Mouse (Mus musculus) midbrain, embryonic 16.5 days (tissue): ENCODE data around the gene Ubr4. TPM values are rescaled to one million over a fixed set of nuclear protein-coding genes. Genes with fewer than 3 reads are reported as not detected.

Experiments used
- ATAC-seq: fragments of 200-750 bp; cut with Nextera tagmentation; 2 replicates; pipeline ENCODE4 v1.8.0; 2017; ENCODE audit warnings: moderate TSS enrichment
- H3K27ac ChIP-seq: fragments of 300-500 bp; sonication (generic); 2 replicates; pipeline ENCODE4 v1.5.1; 2014; ENCODE audit warnings: mild to moderate bottlenecking, low read length, mixed read lengths
- H3K27me3 ChIP-seq: fragments of 300-500 bp; sonication (generic); 2 replicates; pipeline ENCODE4 v1.6.1; 2014; ENCODE audit warnings: low read depth, low read length, mixed read lengths; ENCODE audit not compliant: control insufficient read depth, insufficient read depth
- H3K36me3 ChIP-seq: fragments of 300-500 bp; sonication (generic); 2 replicates; pipeline ENCODE4 v1.6.1; 2014; ENCODE audit warnings: mild to moderate bottlenecking, low read length, moderate library complexity, mixed read lengths; ENCODE audit not compliant: control insufficient read depth, insufficient read depth
- H3K4me1 ChIP-seq: fragments of 300-500 bp; sonication (generic); 2 replicates; pipeline ENCODE4 v1.6.1; 2014; ENCODE audit warnings: mild to moderate bottlenecking, low read length, mixed read lengths; ENCODE audit not compliant: control insufficient read depth, insufficient read depth
- H3K4me2 ChIP-seq: fragments of 300-500 bp; sonication (generic); 2 replicates; pipeline ENCODE4 v1.6.1; 2014; ENCODE audit warnings: mild to moderate bottlenecking, low read length, mixed read lengths
- H3K4me3 ChIP-seq: fragments of 300-500 bp; sonication (generic); 2 replicates; pipeline ENCODE4 v1.5.1; 2014; ENCODE audit warnings: low read depth, mild to moderate bottlenecking, low read length, moderate library complexity, mixed read lengths
- H3K9ac ChIP-seq: fragments of 300-500 bp; sonication (generic); 2 replicates; pipeline ENCODE4 v1.6.1; 2014; ENCODE audit warnings: low read depth, low read length, mixed read lengths
- H3K9me3 ChIP-seq: fragments of 300-500 bp; sonication (generic); replicated peaks from 2 replicates; pipeline ENCODE4 v1.6.1; 2014; ENCODE audit warnings: mild to moderate bottlenecking, low read length, mixed read lengths; ENCODE audit not compliant: control insufficient read depth, poor library complexity, severe bottlenecking
- WGBS: fragments of 180-500 bp; shearing (Covaris S2); extraction: QIAGEN DNeasy Blood & Tissue Kit; methylation state at CpG from one replicate; pipeline ENCODE4 v1.1.7; 2014; 5-methylcytosine and 5-hydroxymethylcytosine counted together
- polyA plus RNA-seq: library from polyadenylated mRNA; unstranded; fragments of >200 nt; fragmentation: Nextera tagmentation; extraction: Ambion mirVana; gene quantifications from 2 replicates; pipeline ENCODE4 v1.2.1, GENCODE M21; 2015

The Ubr4 gene
- polyA plus RNA-seq = 78.6 and 86.2 TPM in 2 replicates

- peak; percentile 96 for ATAC-seq
- Histone ChIP-seq H3K27me3 (no peaks in the 10 kb centered on the region), H3K4me3 (peak within 1 kb of the TSS; percentile 67), H3K4me2 (peak within 1 kb of the TSS; percentile 92), H3K9ac (peak within 1 kb of the TSS; percentile 84), H3K27ac (peak within 1 kb of the TSS; percentile 97), H3K4me1 (peaks cover 18% of the 10 kb centered on the region), H3K9me3 (no peaks in the 10 kb centered on the region), H3K36me3 (peaks cover 14% of the 10 kb centered on the region)
- under 1% methylated on average over 64 of the region's 64 CpGs for WGBS
Observed at GRCm38 (mm10) chr4:139351931-139352711, at the start of gene Ubr4, which contains the start of the genes Mrto4 and Emc1. Gene Ubr4 (plus strand): TSS chr4:139352609. Gene Mrto4 (minus strand): TSS chr4:139352576. Gene Emc1 (plus strand): TSS chr4:139352587.

GRCm38 (mm10) chr4:139305521-139305920, 46.9 kb upstream of the Ubr4 start:
- 93% methylated on average over 3 of the region's 3 CpGs for WGBS
- Histone ChIP-seq H3K4me3 (no peak overlapping the region), H3K9ac (no peak overlapping the region), H3K36me3 (peaks cover 18% of the 10 kb centered on the region), H3K9me3 (no peaks in the 10 kb centered on the region), H3K27ac (no peak overlapping the region), H3K27me3 (no peaks in the 10 kb centered on the region), H3K4me2 (no peak overlapping the region), H3K4me1 (peaks cover 9% of the 10 kb centered on the region)
- no peak for ATAC-seq

- Histone ChIP-seq H3K9me3 (no peaks in the 10 kb centered on the region), H3K27ac (no peak overlapping the region), H3K4me2 (no peak overlapping the region), H3K4me1 (peaks cover 18% of the 10 kb centered on the region), H3K36me3 (peaks cover 5% of the 10 kb centered on the region), H3K27me3 (no peaks in the 10 kb centered on the region), H3K9ac (no peak overlapping the region), H3K4me3 (no peak overlapping the region)
- ATAC-seq = no peak
- WGBS = 80% methylated on average over 5 of the region's 5 CpGs
Observed at GRCm38 (mm10) chr4:139307916-139308315, 44.5 kb upstream of the Ubr4 start.

- Histone ChIP-seq H3K27ac (no peak overlapping the region), H3K4me1 (peaks cover 18% of the 10 kb centered on the region), H3K4me3 (peak overlapping the region; percentile 93), H3K9ac (peak overlapping the region; percentile 93), H3K36me3 (peaks cover 4% of the 10 kb centered on the region), H3K4me2 (peak overlapping the region; percentile 68), H3K27me3 (no peaks in the 10 kb centered on the region), H3K9me3 (no peaks in the 10 kb centered on the region)
- no peak for ATAC-seq
- 29% methylated on average over 6 of the region's 6 CpGs for WGBS
Observed at GRCm38 (mm10) chr4:139309651-139310050, 42.8 kb upstream of the Ubr4 start.

- peak within 1 kb of the TSS; percentile 93 for H3K9ac ChIP-seq
- H3K4me2 ChIP-seq = peak within 1 kb of the TSS; percentile 68
Observed at GRCm38 (mm10) chr4:139310171-139310898, 42.1 kb upstream of the Ubr4 start, which contains the start of the genes Pqlc2 and Akr7a5. Gene Pqlc2 (minus strand): TSS chr4:139310708. Gene Akr7a5 (plus strand): TSS chr4:139310744.

GRCm38 (mm10) chr4:139310899-139311701, 41.3 kb upstream of the Ubr4 start:
- H3K9ac ChIP-seq = peak overlapping the region; percentile 91
- peak overlapping the region; percentile 77 for H3K27ac ChIP-seq
- H3K27me3 ChIP-seq = no peaks in the 10 kb centered on the region
- under 1% methylated on average over 53 of the region's 53 CpGs for WGBS
- no peak; the same call in 1 of the 2 replicates for ATAC-seq
- peak overlapping the region; percentile 93 for H3K4me3 ChIP-seq
- H3K36me3 ChIP-seq = 0 out of 2 replicates have a peak, but pooled peaks cover 2% of the 10 kb centered on the region
- H3K9me3 ChIP-seq = no peaks in the 10 kb centered on the region
- H3K4me2 ChIP-seq = peak overlapping the region; percentile 68
- H3K4me1 ChIP-seq = peaks cover 18% of the 10 kb centered on the region

More at GRCm38 (mm10) chr4:139310171-139310898, 42.1 kb upstream of the Ubr4 start, which contains the start of the genes Pqlc2 and Akr7a5:
- Histone ChIP-seq H3K27ac (peak within 1 kb of the TSS; percentile 77), H3K36me3 (0 out of 2 replicates have a peak, but pooled peaks cover 2% of the 10 kb centered on the region), H3K4me1 (peaks cover 18% of the 10 kb centered on the region), H3K4me3 (peak within 1 kb of the TSS; percentile 93), H3K27me3 (no peaks in the 10 kb centered on the region), H3K9me3 (no peaks in the 10 kb centered on the region)
- peak; percentile 92 for ATAC-seq
- WGBS = under 1% methylated on average over 63 of the region's 63 CpGs

GRCm38 (mm10) chr4:139311707-139312106, 40.7 kb upstream of the Ubr4 start:
- Histone ChIP-seq H3K27ac (no peak overlapping the region), H3K4me2 (peak overlapping the region; percentile 68), H3K4me3 (peak overlapping the region; percentile 93), H3K9ac (peak overlapping the region; percentile 91; the same call in 1 of the 2 replicates), H3K36me3 (no peaks in the 10 kb centered on the region), H3K27me3 (no peaks in the 10 kb centered on the region), H3K4me1 (peaks cover 18% of the 10 kb centered on the region), H3K9me3 (no peaks in the 10 kb centered on the region)
- ATAC-seq = no peak
- 16% methylated on average over 14 of the region's 14 CpGs for WGBS

GRCm38 (mm10) chr4:139312632-139313031, 39.8 kb upstream of the Ubr4 start:
- Histone ChIP-seq H3K9ac (no peak overlapping the region), H3K4me2 (no peak overlapping the region), H3K27ac (no peak overlapping the region), H3K9me3 (no peaks in the 10 kb centered on the region), H3K4me3 (no peak overlapping the region), H3K36me3 (no peaks in the 10 kb centered on the region), H3K27me3 (no peaks in the 10 kb centered on the region), H3K4me1 (peaks cover 18% of the 10 kb centered on the region)
- no peak for ATAC-seq
- WGBS = 58% methylated on average over 4 of the region's 4 CpGs
